Mouse (Mus musculus) kidney, adult 9 months (tissue): ENCODE results near the gene Glt8d1.

ENCODE experiments used
- DNase-seq: peaks from one replicate; pipeline ENCODE4 v3.0.0; 2022

Gene Glt8d1

GRCm38 (mm10) chr14:31001307-31002205 is at the start of gene Glt8d1, which contains the start of gene Spcs1:
Glt8d1 (plus strand) TSS chr14:31001400.
Spcs1 (minus strand) TSS chr14:31001672.
- DNase-seq = peak; percentile 88

- no peak for DNase-seq
Measured at GRCm38 (mm10) chr14:30958517-30958916, 42.7 kb upstream of the Glt8d1 start.

DNA sequence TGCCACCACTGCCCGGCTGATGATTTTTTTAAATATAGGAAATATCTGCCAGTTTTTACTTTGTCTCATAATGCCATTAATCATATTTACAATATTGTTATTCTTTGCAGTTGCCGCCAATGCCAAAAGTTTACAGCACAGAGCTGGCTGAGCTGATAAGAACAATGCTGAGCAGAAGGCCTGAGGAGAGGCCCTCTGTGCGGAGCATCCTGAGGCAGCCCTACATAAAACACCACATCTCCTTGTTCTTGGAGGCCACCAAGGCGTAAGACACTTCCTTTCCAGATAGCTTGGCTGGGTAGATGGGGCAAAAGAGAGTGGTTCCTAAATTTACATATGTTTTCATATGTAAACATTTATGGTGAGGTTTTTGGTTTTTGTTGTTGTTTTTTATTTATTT is 42.2 kb upstream of the Glt8d1 start:
- DNase-seq = no peak

GRCm38 (mm10) chr14:30960366-30960765 is 40.8 kb upstream of the Glt8d1 start:
- DNase-seq = peak; percentile 73

GRCm38 (mm10) chr14:30974204-30974603 is 27.0 kb upstream of the Glt8d1 start:
- DNase-seq = peak; percentile 40

GRCm38 (mm10) chr14:30976222-30976621 is 25.0 kb upstream of the Glt8d1 start:
- DNase-seq = peak; percentile 78

- no peak for DNase-seq
Measured at GRCm38 (mm10) chr14:30996417-30996816, 4.8 kb upstream of the Glt8d1 start.

- no peak for DNase-seq
Measured at GRCm38 (mm10) chr14:31000356-31000755, 844 bp upstream of the Glt8d1 start.

DNA sequence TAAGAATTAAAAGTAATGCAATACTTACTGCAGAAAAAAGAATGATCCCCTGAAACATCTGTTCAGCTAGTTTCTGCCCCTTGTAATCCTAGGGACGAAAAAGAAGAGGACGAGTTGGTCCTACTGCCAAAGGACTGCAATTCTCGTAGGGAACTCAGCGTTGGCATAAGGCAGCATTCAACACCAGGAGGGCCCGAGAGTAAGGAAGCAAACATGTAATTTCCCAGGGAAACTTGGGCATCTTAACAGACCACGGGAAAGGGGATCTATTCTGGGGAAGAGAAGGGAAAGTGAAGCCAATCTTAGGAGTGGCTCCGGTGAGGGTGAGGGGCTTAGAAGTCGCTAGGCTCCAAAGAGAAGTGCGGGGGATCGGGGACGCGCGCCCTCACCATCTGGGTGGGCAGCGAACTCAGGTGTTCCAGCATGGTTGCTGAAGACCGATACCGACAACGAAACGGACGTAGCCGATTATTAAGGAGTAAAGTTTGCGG is 339 bp upstream of the Glt8d1 start:
- no peak for DNase-seq

GRCm38 (mm10) chr14:31004527-31004926 is 3.3 kb downstream of the Glt8d1 start:
- no peak for DNase-seq

DNA sequence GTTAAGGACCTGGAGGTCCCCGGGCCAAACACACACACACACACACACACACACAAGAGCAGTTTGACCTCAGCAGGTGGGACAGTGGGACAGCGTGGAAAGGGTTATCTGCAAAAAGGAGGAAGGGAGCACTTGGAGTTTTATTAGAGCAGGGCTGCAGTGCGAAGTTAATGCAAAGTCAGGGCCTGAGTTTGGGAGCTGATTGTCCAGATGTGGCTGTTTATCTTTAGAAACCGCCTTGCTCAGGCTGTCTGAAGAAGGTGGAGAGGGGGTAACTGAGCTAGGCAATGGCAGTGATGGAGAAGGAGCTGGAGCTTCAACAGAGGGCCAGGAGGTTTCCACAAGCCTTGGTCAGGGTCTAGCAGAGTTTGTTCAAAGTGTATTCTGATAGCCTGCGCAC is 5.6 kb downstream of the Glt8d1 start:
- DNase-seq = no peak

DNA sequence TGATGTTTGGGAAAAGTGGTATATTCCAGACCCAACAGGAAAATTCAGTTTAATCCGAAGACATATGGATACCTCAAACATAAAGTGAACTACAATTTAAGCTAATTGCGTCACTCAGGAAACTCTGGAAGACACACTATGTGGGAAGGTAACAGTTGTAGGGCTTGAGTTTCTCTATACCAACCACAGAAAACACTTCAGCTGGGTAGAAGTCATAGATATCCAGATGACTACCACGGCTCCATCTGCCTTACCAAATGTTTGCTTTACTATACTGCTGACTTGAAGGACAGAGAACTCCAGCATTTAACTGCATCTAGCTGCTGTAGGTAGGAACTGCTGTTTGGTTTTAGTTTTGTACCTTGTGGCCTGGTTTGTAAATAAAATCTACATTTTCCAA is 10.4 kb downstream of the Glt8d1 start:
- no peak for DNase-seq

- no peak for DNase-seq
Measured at GRCm38 (mm10) chr14:31013928-31014327, 12.7 kb downstream of the Glt8d1 start.

GRCm38 (mm10) chr14:31016063-31016462 is 14.9 kb downstream of the Glt8d1 start:
- no peak for DNase-seq

GRCm38 (mm10) chr14:31017854-31018253 is 16.7 kb downstream of the Glt8d1 start:
- peak; percentile 32 for DNase-seq

GRCm38 (mm10) chr14:31018860-31019291 is 17.7 kb downstream of the Glt8d1 start, which contains the start of the genes Pbrm1 and Gnl3:
Pbrm1 (plus strand) TSS chr14:31019138.
Gnl3 (minus strand) TSS chr14:31019152.
- peak; percentile 97 for DNase-seq

DNA sequence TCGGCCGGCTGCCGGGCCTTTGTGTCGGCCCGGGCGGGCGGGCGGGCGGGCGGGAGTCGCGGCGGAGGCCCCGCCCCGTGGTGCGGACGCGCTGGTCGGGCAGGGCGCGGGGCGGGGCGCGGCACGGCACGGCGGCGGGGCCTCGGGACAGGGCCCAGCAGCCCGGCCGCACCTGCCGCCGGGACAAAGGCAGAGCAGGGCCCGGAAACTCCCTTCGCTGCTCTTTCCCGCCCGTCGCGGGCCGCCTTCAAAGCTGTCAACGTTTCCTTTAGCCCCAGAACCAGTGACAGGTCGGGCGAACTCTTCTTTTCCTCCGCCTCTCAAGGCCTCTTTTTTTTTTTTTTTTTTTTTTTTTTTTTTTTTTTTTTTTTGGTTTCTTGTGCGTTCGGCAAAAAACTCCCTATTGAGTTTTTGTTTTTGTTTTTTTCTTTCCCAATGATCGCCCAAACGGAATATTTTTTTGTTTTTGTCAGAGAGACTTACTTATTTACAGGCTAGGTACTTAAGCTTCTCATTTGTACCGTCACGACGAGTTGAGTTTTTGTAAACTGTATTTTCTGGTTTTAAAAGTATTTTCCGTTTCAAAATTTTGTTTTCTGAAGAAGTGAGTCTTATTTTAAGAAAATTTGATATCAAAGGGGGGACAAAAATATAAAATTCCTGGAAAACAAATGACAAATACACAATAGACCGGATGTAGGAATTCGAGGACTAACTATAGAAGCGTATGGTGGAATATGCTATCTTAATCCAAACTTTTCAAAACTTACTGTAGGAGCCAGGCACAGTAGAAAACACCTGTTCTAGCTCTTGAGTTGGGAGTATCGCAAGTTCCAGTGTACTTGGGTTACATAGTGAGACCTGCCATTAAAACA is 18.4 kb downstream of the Glt8d1 start:
- DNase-seq = peak; percentile 78

GRCm38 (mm10) chr14:31022579-31022978 is 21.4 kb downstream of the Glt8d1 start:
- DNase-seq = peak; percentile 54

GRCm38 (mm10) chr14:31025785-31026184 is 24.6 kb downstream of the Glt8d1 start:
- no peak for DNase-seq

DNA sequence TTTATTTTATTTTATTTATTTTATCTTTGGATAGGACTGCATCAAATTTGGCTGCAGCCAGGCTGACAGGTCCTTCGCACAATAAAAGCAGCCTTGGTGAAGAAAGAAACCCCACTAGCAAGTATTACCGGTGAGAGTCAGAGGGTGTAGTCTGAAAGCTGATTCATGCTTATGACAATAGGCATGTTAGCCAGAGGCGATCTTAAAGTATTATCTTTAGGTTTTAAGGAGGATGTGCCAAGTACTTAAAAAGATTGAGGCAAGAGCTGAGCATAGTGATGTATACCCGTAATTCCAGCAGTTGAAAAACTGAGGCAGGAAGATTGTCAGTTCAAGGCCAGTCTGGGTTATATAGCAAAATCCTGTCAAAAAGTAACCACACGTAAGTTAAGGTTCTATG is 44.1 kb downstream of the Glt8d1 start:
- no peak for DNase-seq

- no peak for DNase-seq
Measured at GRCm38 (mm10) chr14:31045817-31046216, 44.6 kb downstream of the Glt8d1 start.
